Mouse (Mus musculus) adrenal gland, postnatal 25 days (tissue): ENCODE results near the gene Cdh23. TPM values are rescaled to one million over a fixed set of nuclear protein-coding genes. Genes with fewer than 3 reads are reported as not detected.

Experiments used
- DNase-seq: peaks from one replicate; pipeline ENCODE4 v3.0.0; 2021; ENCODE audit warnings: mixed read lengths
- total RNA-seq: library from RNA; stranded (reverse); gene quantifications from 2 replicates; pipeline ENCODE4 v1.2.3, GENCODE M21; 2021

Cdh23 gene
- total RNA-seq, 1 experiment from 2014 or later = 2.8 TPM

GRCm38 (mm10) chr10:60706268-60706667, 10.0 kb upstream of the Cdh23 start:
- DNase-seq = no peak

DNA sequence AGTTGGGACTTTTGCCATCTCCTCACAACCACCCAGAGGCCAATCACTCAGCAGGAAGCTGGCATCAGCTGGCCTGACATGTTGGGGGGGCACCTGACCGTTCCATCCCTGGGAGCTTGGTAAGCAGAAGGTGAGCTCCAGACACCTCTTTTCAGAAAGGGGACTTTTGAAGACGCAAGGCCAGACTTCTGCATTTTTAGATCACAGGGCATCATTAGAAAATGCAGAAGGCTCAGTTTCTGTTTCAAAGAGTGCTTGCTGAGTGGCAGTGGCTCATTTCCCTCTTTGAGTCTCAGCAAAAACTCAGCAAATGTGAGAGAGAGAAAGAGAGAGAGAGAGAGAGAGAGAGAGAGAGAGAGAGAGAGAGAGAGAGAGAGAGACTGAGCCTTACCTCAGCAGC, 8.8 kb upstream of the Cdh23 start:
- no peak for DNase-seq

- DNase-seq = no peak
These were observed 1.5 kb upstream of the Cdh23 start for GRCm38 (mm10) chr10:60697775-60698174.

GRCm38 (mm10) chr10:60696975-60697374, 685 bp upstream of the Cdh23 start:
- DNase-seq = peak; percentile 72

GRCm38 (mm10) chr10:60691671-60692390, 4.5 kb downstream of the Cdh23 start:
- DNase-seq = no peak

DNA sequence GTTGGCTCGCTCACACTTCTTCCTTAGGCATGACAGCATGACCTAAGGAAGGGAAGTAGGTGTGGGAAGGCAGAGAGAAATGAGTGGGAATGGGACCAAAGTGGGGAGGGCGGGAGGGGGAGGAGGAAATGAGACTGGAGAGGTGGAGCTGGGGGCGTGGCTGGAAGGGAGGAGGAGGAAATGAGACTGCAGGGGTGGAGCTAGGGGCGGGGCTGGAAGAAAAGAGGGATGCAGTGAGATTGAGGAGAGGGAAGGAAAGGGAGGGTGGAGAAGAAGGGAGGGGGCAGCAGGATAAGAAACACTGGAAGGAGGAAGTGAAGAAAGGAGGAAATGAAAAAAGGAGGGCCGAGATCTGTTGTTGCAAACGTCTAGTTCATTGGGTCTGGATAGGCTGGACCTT, 5.3 kb downstream of the Cdh23 start:
- peak; percentile 17 for DNase-seq

DNA sequence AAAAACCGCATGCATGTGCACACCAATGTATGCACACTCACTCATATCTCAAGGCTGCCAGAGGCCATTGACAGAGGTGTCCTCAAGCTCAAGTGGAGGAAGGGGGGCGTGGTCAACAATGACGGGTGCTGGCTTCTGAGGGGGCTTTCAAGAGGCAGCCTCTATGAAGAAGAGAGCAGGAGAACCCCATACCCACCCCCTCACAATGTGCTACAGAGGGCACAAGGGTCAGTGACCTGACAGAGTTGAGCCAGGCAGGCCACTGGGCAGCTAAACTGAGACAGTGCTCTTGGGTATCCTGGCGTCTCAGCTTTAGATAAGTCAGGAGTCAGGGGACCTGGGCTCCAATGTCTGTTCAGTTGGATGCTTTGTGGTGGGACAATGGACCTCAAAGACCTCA, 6.9 kb downstream of the Cdh23 start:
- DNase-seq = no peak

DNA sequence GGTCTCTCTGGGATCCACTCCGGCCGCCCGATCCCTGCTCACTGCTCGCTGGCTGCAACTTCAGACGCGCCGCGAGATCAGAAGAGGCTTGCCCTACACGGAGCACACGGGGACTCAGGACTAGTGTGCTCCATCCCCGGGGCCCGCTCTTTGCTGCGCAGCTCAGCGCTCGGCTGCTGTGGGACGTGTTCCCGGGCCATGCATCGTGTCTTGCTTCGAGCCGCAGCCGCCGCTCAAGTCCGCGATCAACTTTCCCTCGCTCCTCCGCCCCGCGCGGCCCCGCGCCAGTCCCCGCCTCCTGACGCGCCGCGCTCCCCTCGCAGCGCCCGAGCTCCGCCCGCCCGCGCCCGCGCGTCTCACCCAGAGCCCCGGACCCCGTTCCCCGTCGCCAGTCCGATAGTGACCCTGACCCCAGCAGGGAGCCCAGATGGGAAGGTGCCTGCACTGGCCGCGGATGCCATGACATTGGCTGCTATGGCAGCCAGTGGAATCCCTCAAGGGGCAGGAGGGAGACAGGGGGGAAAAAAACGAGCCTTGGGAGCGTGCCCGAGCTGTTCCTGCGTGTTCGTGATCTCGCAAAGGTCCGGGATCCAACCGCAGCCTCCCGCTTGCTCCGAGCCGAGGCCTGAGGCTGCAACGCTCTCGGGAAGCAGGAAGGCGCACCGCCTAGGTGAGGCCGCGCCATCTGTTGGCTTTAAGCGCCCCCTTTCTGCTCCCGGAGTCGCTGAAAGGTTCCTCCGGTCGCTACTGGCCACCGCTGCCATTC, 9.1 kb downstream of the Cdh23 start:
- peak; percentile 73 for DNase-seq

- peak; percentile 11 for DNase-seq
These were observed 9.7 kb downstream of the Cdh23 start for GRCm38 (mm10) chr10:60686641-60686975.

GRCm38 (mm10) chr10:60685764-60686640, 10.3 kb downstream of the Cdh23 start:
- peak; percentile 49 for DNase-seq

DNA sequence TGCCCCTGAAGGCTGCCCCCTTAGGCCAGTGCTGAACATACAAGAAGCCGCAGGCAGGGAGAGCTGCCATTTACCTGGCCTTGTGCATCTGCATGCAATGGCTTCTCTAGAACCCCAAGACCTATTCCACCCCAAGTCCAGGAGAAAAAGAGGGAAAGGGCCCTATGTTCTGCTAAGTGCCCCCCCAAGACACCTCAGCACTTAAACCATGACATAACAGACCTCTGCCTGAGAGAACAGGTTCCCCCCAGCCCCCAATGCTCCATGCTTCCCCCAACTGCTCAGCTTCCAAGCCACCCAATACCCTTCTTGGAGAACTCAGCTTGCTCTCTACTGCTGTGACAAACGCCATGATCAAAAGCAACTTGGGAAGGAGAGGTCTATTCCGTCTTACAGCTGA, 17.4 kb downstream of the Cdh23 start:
- DNase-seq = no peak

- no peak for DNase-seq
These were observed 19.0 kb downstream of the Cdh23 start for GRCm38 (mm10) chr10:60677319-60677718.

- no peak for DNase-seq
These were observed 26.1 kb downstream of the Cdh23 start for GRCm38 (mm10) chr10:60670166-60670565.

DNA sequence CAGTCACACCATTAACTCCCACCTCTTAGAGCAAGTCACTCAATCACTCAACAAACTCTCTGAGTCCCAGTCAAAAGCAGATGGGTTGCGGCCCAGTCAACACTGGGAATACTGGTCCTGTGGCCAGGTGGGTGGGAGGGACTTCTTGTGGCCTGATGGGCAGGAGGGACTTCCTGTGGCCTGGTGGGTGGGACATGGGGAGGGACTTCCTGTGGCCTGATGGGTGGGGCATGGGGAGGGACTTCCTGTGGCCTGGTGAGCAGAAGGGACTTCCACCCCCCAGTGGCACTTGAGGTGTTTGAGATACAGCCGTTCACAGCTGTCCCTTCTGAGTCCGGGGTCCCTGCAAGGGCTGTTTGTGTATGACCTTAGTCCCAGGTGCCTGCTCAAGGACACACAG, 27.7 kb downstream of the Cdh23 start:
- no peak for DNase-seq

GRCm38 (mm10) chr10:60660986-60661385, 35.3 kb downstream of the Cdh23 start:
- DNase-seq = no peak

DNA sequence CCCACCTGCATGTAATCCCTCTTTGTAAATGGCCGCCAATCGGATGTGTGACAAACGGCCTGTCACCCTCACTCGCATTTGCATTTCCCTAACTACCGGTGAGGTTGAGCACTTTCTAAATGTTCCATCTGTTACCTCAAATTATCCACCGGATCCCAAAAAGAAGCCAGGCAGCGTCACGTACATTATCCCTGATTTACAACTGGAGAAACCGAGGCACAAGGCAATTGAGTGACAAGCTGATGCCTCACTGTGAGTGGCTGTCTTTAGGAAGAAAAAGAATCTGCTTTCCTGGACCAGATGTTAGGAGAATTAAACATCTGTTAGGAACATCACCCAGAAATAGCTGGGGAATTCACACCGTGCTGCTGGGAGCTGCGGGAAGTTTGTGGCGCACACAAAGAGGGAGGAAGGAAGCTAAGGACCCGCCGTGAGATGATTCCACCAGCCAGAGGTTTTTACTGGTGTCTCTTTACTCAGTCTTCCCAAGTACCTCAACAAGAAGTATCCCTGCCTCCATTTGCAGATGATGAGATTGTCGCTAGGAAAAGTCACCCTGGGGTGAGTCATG, 36.8 kb downstream of the Cdh23 start:
- DNase-seq = no peak

- no peak for DNase-seq
These were observed 38.1 kb downstream of the Cdh23 start for GRCm38 (mm10) chr10:60658176-60658575.

- no peak for DNase-seq
These were observed 42.6 kb downstream of the Cdh23 start for GRCm38 (mm10) chr10:60653675-60654074.

- DNase-seq = no peak
These were observed 43.2 kb downstream of the Cdh23 start for GRCm38 (mm10) chr10:60653106-60653505.

DNA sequence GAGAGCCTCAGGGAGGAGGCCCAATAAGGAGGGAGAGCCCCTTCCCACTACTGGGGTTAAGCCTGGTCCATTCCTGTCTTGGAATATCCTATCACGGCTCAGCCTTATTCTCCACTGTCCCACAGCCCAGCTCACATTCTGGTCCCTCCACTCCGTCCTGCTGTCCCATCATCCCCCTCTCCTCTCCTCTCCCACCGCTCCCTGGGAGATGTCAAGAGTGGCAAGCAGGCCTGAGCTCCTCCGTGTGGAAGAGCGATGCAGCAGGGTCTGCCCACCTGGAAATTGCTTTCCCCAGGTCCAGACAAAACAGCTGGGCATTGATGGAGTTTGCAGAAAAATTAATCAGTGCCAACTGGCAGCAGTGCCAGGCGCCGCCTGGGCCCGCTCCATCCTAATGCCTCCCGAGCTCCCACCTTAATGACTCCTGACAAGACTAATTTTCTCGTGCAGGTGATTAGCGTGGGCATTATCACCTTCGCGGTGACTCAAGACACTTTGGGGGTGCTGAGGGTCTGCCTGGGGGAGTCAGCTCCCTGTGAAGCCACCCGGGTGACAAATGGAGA, 52.1 kb downstream of the Cdh23 start:
- DNase-seq = no peak

DNA sequence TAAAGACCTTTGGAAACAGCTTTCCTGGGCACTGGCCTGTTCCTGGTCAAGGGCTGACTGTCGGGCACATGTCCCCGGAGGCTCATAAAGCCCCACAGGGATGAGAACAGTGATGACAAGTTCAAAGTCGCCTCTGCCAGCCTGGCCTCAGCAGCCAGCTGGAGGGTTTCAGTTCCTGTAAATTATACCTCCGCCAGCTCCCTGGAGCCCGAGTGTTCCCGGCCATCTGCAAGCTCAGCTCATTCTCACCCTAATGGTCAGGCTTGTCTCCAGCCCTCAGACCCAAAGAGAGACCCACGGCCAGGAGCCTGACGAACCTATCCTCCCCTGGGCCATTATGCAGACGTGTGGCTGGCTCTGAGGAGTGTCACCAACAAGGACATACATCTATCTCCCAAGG, 57.0 kb downstream of the Cdh23 start:
- no peak for DNase-seq

DNA sequence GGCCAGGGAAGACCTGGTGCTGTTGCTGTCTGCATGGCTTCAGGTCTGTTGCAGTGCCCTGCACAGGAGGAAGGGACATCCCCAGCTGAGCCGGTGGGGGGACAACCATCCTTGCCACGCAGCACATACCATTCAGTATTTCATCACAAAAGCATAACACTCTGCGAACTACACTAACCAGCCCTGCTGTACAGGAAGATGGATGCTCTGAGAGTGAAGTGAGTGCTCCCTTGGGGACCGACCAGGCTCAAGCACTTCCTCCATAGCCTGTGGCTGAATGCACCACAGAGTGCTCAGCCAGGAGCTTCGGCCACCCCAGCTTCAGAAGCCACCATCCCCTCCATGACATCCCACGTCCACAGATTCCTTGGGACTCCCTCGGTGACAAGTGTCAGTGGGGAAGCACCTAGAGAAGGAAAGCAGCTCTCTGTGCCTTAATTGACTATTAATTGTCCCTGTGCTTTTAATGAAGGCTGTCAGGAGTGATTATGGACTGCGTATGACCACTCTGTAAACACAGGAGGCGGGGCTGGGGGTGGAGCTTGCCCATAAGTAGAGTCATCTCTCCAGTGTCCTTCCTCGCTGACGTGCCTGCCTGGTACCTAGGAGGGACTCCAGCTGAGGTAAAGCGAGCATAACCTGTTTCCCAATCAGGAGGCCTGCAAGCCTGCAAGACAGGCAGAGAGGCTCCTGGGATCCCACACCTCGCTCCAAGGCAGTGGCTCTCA, 60.6 kb downstream of the Cdh23 start:
- no peak for DNase-seq
